Mouse (Mus musculus): ENCODE data around the gene Stard3nl. TPM values are rescaled to one million over a fixed set of nuclear protein-coding genes. Genes with fewer than 3 reads are reported as not detected.

Gene Stard3nl
- total and polyA plus RNA-seq, 3 experiments: 25.2 to 35.3 (median 30.5) TPM

GRCm38 (mm10) chr13:19389896-19390295, 5.7 kb downstream of the Stard3nl start:
- H3K4me3 ChIP-seq (replicated peaks in 1 of 3; ENCODE audit: low read depth in 2 of 3, low read length in 2 of 3, poor library complexity in 1 of 3): no peak overlapping the region
- H3K9me3 ChIP-seq (replicated peaks; ENCODE audit: low read length): no peaks in the 10 kb centered on the region
- H3K36me3 ChIP-seq (replicated peaks in 1 of 2; ENCODE audit: control insufficient read depth in 1 of 2, insufficient read depth in 1 of 2, low read length in 1 of 2): peaks cover 0 to 33% of the 10 kb centered on the region in 2 experiments
- H3K79me2 ChIP-seq (replicated peaks; ENCODE audit: control insufficient read depth, extremely low read depth, insufficient read depth, poor library complexity, severe bottlenecking): 0 out of 2 replicates have a peak, but pooled peaks cover 3% of the 10 kb centered on the region
- no peak overlapping the region for H3K4me2 ChIP-seq (ENCODE audit: insufficient read depth, low read depth, poor library complexity, severe bottlenecking)
- H3K27ac ChIP-seq (ENCODE audit: insufficient read depth, low read depth): no peak overlapping the region
- TF ChIP-seq ZC3H11A (IDR thresholded peaks at IDR 0.05; ENCODE audit: low read depth, low read length): no peak
- TF ChIP-seq USF2 (conservative IDR thresholded peaks at IDR 0.05; ENCODE audit: low read depth, low read length): no peak
- TF ChIP-seq POLR2A (IDR thresholded peaks at IDR 0.05; ENCODE audit: low read depth, low read length): no peak
- no peak for TF ChIP-seq MEF2A (IDR thresholded peaks at IDR 0.05; ENCODE audit: borderline replicate concordance, low read depth, low read length)
- no peak for TF ChIP-seq JUN (IDR thresholded peaks at IDR 0.05; ENCODE audit: insufficient read depth, low read depth, low read length)
- no peak for TF ChIP-seq TBP (conservative IDR thresholded peaks at IDR 0.05; ENCODE audit: low read depth, low read length)
- no peak for TF ChIP-seq UBTF (IDR thresholded peaks at IDR 0.05; ENCODE audit: low read depth, low read length)
- TF ChIP-seq ZMIZ1 (IDR thresholded peaks at IDR 0.05; ENCODE audit: low read depth, low read length): no peak
- TF ChIP-seq KAT2A (IDR thresholded peaks at IDR 0.05; ENCODE audit: insufficient replicate concordance, low read length): no peak
- no peak for TF ChIP-seq USF1 (IDR thresholded peaks at IDR 0.05; ENCODE audit: low read depth, low read length)
- no peak for TF ChIP-seq ETS1 (conservative IDR thresholded peaks at IDR 0.05; ENCODE audit: low read depth, low read length)
- DNase-seq (ENCODE audit: extremely low read depth): no peak
- in situ Hi-C loops (cut with MboI; ENCODE audit: low pct_ligation_motif_present, low pct_unique_long_range_greater_than_20kb, low sequenced_read_pairs) (no loop called here), dilution Hi-C loops (cut with MboI; ENCODE audit: extremely low pct_ligation_motif_present, extremely low pct_unique_long_range_greater_than_20kb, low sequenced_read_pairs) (no loop called here)
- no peak overlapping the region for H3K9ac ChIP-seq (ENCODE audit: insufficient read depth, low read depth)
- H3K27me3 ChIP-seq (replicated peaks): no peaks in the 10 kb centered on the region
- H3K4me1 ChIP-seq (ENCODE audit: control insufficient read depth in 1 of 2, insufficient read depth in 2 of 2): peaks cover 7 to 19% of the 10 kb centered on the region in 2 experiments

- H3K79me2 ChIP-seq (replicated peaks; ENCODE audit: control insufficient read depth, extremely low read depth, insufficient read depth, poor library complexity, severe bottlenecking): 0 out of 2 replicates have a peak, but pooled peaks cover 3% of the 10 kb centered on the region
- no peaks in the 10 kb centered on the region for H3K27me3 ChIP-seq (replicated peaks)
- DNase-seq (ENCODE audit: extremely low read depth): no peak
- in situ Hi-C loops (cut with MboI; ENCODE audit: low pct_ligation_motif_present, low pct_unique_long_range_greater_than_20kb, low sequenced_read_pairs) (no loop called here), dilution Hi-C loops (cut with MboI; ENCODE audit: extremely low pct_ligation_motif_present, extremely low pct_unique_long_range_greater_than_20kb, low sequenced_read_pairs) (no loop called here)
- no peak overlapping the region for H3K4me2 ChIP-seq (ENCODE audit: insufficient read depth, low read depth, poor library complexity, severe bottlenecking)
- peaks cover 7 to 16% of the 10 kb centered on the region in 2 experiments for H3K4me1 ChIP-seq (ENCODE audit: control insufficient read depth in 1 of 2, insufficient read depth in 2 of 2)
- H3K4me3 ChIP-seq (replicated peaks in 1 of 3; ENCODE audit: low read depth in 2 of 3, low read length in 2 of 3, poor library complexity in 1 of 3): no peak overlapping the region
- no peak overlapping the region for H3K27ac ChIP-seq (ENCODE audit: insufficient read depth, low read depth)
- no peaks in the 10 kb centered on the region for H3K9me3 ChIP-seq (replicated peaks; ENCODE audit: low read length)
- no peak overlapping the region for H3K9ac ChIP-seq (ENCODE audit: insufficient read depth, low read depth)
- no peak for TF ChIP-seq ZC3H11A (IDR thresholded peaks at IDR 0.05; ENCODE audit: low read depth, low read length)
- peaks cover 0 to 33% of the 10 kb centered on the region in 2 experiments for H3K36me3 ChIP-seq (replicated peaks in 1 of 2; ENCODE audit: control insufficient read depth in 1 of 2, insufficient read depth in 1 of 2, low read length in 1 of 2)
These were observed 6.2 kb downstream of the Stard3nl start for GRCm38 (mm10) chr13:19389434-19389833.

DNA sequence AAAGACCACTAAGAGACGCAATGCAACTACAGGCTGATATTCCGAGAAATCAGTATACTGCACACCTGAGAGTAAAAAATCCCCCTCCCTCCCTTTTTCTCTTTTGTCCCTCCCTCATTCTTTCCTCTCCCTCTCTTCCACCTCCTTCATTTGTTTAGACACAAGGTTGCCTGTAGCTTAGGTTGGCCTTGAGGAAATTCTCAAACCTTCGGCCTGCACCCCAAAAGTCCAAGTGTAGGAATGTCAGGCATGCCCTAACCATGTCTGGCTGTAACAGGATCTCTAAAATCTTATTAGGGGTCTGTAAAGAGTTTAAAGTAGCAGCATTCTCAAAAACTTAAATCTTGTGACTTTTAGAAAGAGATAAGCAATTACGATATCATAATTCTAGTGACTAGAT, 10.4 kb downstream of the Stard3nl start:
- H3K27me3 ChIP-seq (replicated peaks): no peaks in the 10 kb centered on the region
- TF ChIP-seq USF2 (conservative IDR thresholded peaks at IDR 0.05; ENCODE audit: low read depth, low read length): no peak
- no peak for TF ChIP-seq MAX (IDR thresholded peaks at IDR 0.05; ENCODE audit: low read length)
- no peak for TF ChIP-seq MAZ (IDR thresholded peaks at IDR 0.05; ENCODE audit: low read depth, low read length)
- TF ChIP-seq ZMIZ1 (IDR thresholded peaks at IDR 0.05; ENCODE audit: low read depth, low read length): no peak
- no peak for TF ChIP-seq TCF12 (IDR thresholded peaks at IDR 0.05; ENCODE audit: low read depth, low read length)
- no peak for TF ChIP-seq BHLHE40 (IDR thresholded peaks at IDR 0.05; ENCODE audit: low read depth, low read length)
- TF ChIP-seq CHD2 (IDR thresholded peaks at IDR 0.05; ENCODE audit: low read length): no peak
- no peak for TF ChIP-seq IRF4 (IDR thresholded peaks at IDR 0.05; ENCODE audit: low read depth, low read length)
- no peak for TF ChIP-seq CHD1 (IDR thresholded peaks at IDR 0.05; ENCODE audit: low read depth, low read length)
- TF ChIP-seq JUN (IDR thresholded peaks at IDR 0.05; ENCODE audit: insufficient read depth, low read depth, low read length): no peak
- no peak for TF ChIP-seq SIN3A (IDR thresholded peaks at IDR 0.05; ENCODE audit: low read length)
- TF ChIP-seq NELFE (IDR thresholded peaks at IDR 0.05; ENCODE audit: low read depth, low read length): no peak
- H3K4me1 ChIP-seq (ENCODE audit: control insufficient read depth in 1 of 2, insufficient read depth in 2 of 2): no peaks in the 10 kb centered on the region; a peak in 1 of 4 replicates
- in situ Hi-C loops (cut with MboI; ENCODE audit: low pct_ligation_motif_present, low pct_unique_long_range_greater_than_20kb, low sequenced_read_pairs) (no loop called here), dilution Hi-C loops (cut with MboI; ENCODE audit: extremely low pct_ligation_motif_present, extremely low pct_unique_long_range_greater_than_20kb, low sequenced_read_pairs) (no loop called here)
- no peak overlapping the region for H3K4me2 ChIP-seq (ENCODE audit: insufficient read depth, low read depth, poor library complexity, severe bottlenecking)
- H3K9me3 ChIP-seq (replicated peaks; ENCODE audit: low read length): no peaks in the 10 kb centered on the region
- no peak overlapping the region for H3K9ac ChIP-seq (ENCODE audit: insufficient read depth, low read depth)
- no peaks in the 10 kb centered on the region for H3K79me2 ChIP-seq (replicated peaks; ENCODE audit: control insufficient read depth, extremely low read depth, insufficient read depth, poor library complexity, severe bottlenecking)
- DNase-seq (ENCODE audit: extremely low read depth): no peak
- H3K27ac ChIP-seq (ENCODE audit: insufficient read depth, low read depth): no peak overlapping the region
- H3K4me3 ChIP-seq (replicated peaks in 1 of 3; ENCODE audit: low read depth in 2 of 3, low read length in 2 of 3, poor library complexity in 1 of 3): no peak overlapping the region
- peaks cover 0 to 17% of the 10 kb centered on the region in 2 experiments for H3K36me3 ChIP-seq (replicated peaks in 1 of 2; ENCODE audit: control insufficient read depth in 1 of 2, insufficient read depth in 1 of 2, low read length in 1 of 2)
